8 mouse cellular contexts compared by ENCODE assay signal in the genomic region with DNA sequence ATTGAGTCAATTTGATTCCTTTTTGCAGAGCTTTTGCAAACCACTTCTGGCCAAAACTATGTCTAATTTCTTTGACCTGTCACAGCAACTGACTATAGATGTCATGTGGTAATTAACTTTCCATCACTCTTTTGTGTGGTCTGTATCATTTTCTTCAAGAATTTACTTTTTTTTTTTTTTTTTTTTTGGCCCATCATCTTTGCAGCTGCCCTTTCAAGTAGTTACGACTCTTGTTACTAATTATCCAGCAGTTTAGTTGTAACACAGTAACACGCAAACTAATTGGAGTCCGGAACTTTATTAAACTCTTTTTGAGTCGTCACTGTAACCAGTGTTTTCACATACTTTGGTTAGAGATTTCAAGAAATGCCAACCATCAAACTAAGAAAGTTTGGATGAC. TPM values are rescaled to one million over a fixed set of nuclear protein-coding genes. Genes with fewer than 3 reads are reported as not detected.
DNase-seq lines count a peak whose midpoint lies in the region; ATAC-seq and TF ChIP-seq lines count a peak whose summit lies in the region.

No protein-coding gene starts in this region.

- no peak for DNase-seq in cerebellum, adult 2 months
- DNase-seq in cerebellum, adult 9-10 months, result no peak
- DNase-seq in neural tube, embryonic 11.5 days (ENCODE audit: low spot score), result no peak
- DNase-seq in neural tube, embryonic 10.5 days (ENCODE audit: extremely low spot score, low spot score), result no peak
- DNase-seq in thymus, adult 18-20 months, result no peak

- H3K4me1 ChIP-seq in cerebellum, adult 2 months (ENCODE audit: control insufficient read depth, insufficient read depth, low read length), result peaks cover 2% of the 10 kb centered on the region; the same call in 1 of the 2 replicates
- 0 out of 2 replicates have a peak, but pooled peaks cover 3% of the 10 kb centered on the region for H3K4me1 ChIP-seq in neural tube, embryonic 11.5 days (ENCODE audit: control insufficient read depth, insufficient read depth, low read length)
- H3K4me1 ChIP-seq in limb, embryonic 15.5 days, result peaks cover 6% of the 10 kb centered on the region
- H3K4me1 ChIP-seq in stomach, embryonic 16.5 days (ENCODE audit: control insufficient read depth, insufficient read depth, low read length), result no peaks in the 10 kb centered on the region; the same call in 1 of the 2 replicates

- H3K9ac ChIP-seq in neural tube, embryonic 11.5 days (ENCODE audit: low read length), result peak overlapping the region; percentile 98
- no peak overlapping the region for H3K9ac ChIP-seq in limb, embryonic 15.5 days
- H3K9ac ChIP-seq in stomach, embryonic 16.5 days (ENCODE audit: low read length), result peak overlapping the region; percentile 98

- no peak overlapping the region for H3K27ac ChIP-seq in cerebellum, adult 2 months (ENCODE audit: insufficient read depth, low read length)
- no peak overlapping the region for H3K27ac ChIP-seq in neural tube, embryonic 11.5 days (ENCODE audit: low read depth, low read length)
- H3K27ac ChIP-seq in limb, embryonic 15.5 days, result no peak overlapping the region
- H3K27ac ChIP-seq in stomach, embryonic 16.5 days (ENCODE audit: low read length), result peak overlapping the region; percentile 99; the same call in 1 of the 2 replicates

- H3K36me3 ChIP-seq in neural tube, embryonic 11.5 days (ENCODE audit: control insufficient read depth, insufficient read depth, low read length), result no peaks in the 10 kb centered on the region
- no peaks in the 10 kb centered on the region for H3K36me3 ChIP-seq in limb, embryonic 15.5 days
- H3K36me3 ChIP-seq in stomach, embryonic 16.5 days (ENCODE audit: control insufficient read depth, insufficient read depth, low read length), result no peaks in the 10 kb centered on the region

- no peaks in the 10 kb centered on the region for H3K9me3 ChIP-seq in neural tube, embryonic 11.5 days (ENCODE audit: control insufficient read depth, low read length)
- no peaks in the 10 kb centered on the region for H3K9me3 ChIP-seq in limb, embryonic 15.5 days
- no peaks in the 10 kb centered on the region for H3K9me3 ChIP-seq in stomach, embryonic 16.5 days (replicated peaks; ENCODE audit: control insufficient read depth, low read length)

- WGBS in cerebellum, adult 2 months, result 21% methylated on average over 4 of the region's 4 CpGs
- 9% methylated on average over 4 of the region's 4 CpGs for WGBS in neural tube, embryonic 11.5 days
- 6% methylated on average over 4 of the region's 4 CpGs for WGBS in limb, embryonic 15.5 days
- WGBS in stomach, embryonic 16.5 days, result 10% methylated on average over 4 of the region's 4 CpGs

- H3K27me3 ChIP-seq in cerebellum, adult 2 months (ENCODE audit: control insufficient read depth, insufficient read depth, low read length), result no peaks in the 10 kb centered on the region
- no peaks in the 10 kb centered on the region for H3K27me3 ChIP-seq in neural tube, embryonic 11.5 days (ENCODE audit: control insufficient read depth, insufficient read depth, low read length)
- no peaks in the 10 kb centered on the region for H3K27me3 ChIP-seq in limb, embryonic 15.5 days
- no peaks in the 10 kb centered on the region for H3K27me3 ChIP-seq in stomach, embryonic 16.5 days (ENCODE audit: control insufficient read depth, insufficient read depth, low read length)

- ATAC-seq in neural tube, embryonic 11.5 days (ENCODE audit: insufficient read depth, low FRiP score, low TSS enrichment), result no peak
- ATAC-seq in limb, embryonic 15.5 days (ENCODE audit: insufficient number of reproducible peaks, low FRiP score, low TSS enrichment, low read depth), result no peak
- ATAC-seq in stomach, embryonic 16.5 days (ENCODE audit: insufficient read depth, low FRiP score), result no peak
- no peak for ATAC-seq in megakaryocyte progenitor cell, adult 5-6 weeks (replicated peaks; ENCODE audit: poor library complexity)

- TF ChIP-seq CTCF in cerebellum, adult 2 months (IDR thresholded peaks at IDR 0.05; ENCODE audit: borderline replicate concordance, insufficient read depth, low read depth, low read length), result no peak

- TF ChIP-seq POLR2A in cerebellum, adult 2 months (IDR thresholded peaks at IDR 0.05; ENCODE audit: borderline replicate concordance, insufficient read depth, low read length), result no peak

- peak overlapping the region; percentile 80 for H3K4me3 ChIP-seq in cerebellum, adult 2 months (replicated peaks; ENCODE audit: insufficient read depth, low read depth, low read length)
- H3K4me3 ChIP-seq in neural tube, embryonic 11.5 days (ENCODE audit: low read depth, low read length), result peak overlapping the region; percentile 56
- peak overlapping the region; percentile 94 for H3K4me3 ChIP-seq in limb, embryonic 15.5 days
- H3K4me3 ChIP-seq in stomach, embryonic 16.5 days (replicated peaks; ENCODE audit: low read length), result peak overlapping the region; percentile 96

- peak overlapping the region; percentile 70 for H3K4me2 ChIP-seq in neural tube, embryonic 11.5 days (ENCODE audit: low read depth)
- peak overlapping the region; percentile 69 for H3K4me2 ChIP-seq in limb, embryonic 15.5 days
- H3K4me2 ChIP-seq in stomach, embryonic 16.5 days (ENCODE audit: low read depth, low read length), result peak overlapping the region; percentile 83

RNA-seq across cellular contexts. Expression of gene Epc2, which starts 0.8 kb away (rescaled TPM):
- 22.1 and 22.2 TPM in 2 replicates for polyA plus RNA-seq in cerebellum, adult 2 months (2012; rRNA removed)
- polyA plus RNA-seq in neural tube, embryonic 11.5 days (2014; fragmentation: Nextera tagmentation; extraction: Ambion mirVana), result 11.1 and 12.3 TPM in 2 replicates
- polyA plus RNA-seq in limb, embryonic 15.5 days (2015; fragmentation: Nextera tagmentation; extraction: Ambion mirVana), result 5.9 and 6.2 TPM in 2 replicates
- polyA plus RNA-seq in stomach, embryonic 16.5 days (2015; fragmentation: Nextera tagmentation; extraction: Ambion mirVana), result 4.7 and 6.1 TPM in 2 replicates
- total RNA-seq in megakaryocyte progenitor cell, adult 5-6 weeks (2015), result 30.5 and 34.0 TPM in 2 replicates
- total RNA-seq in megakaryocyte progenitor cell, adult 5-6 weeks (2017), result 29.5 and 40.2 TPM in 2 replicates
